Mouse (Mus musculus) erythroblast, embryonic 14.5 days (primary cell): ENCODE measurements around the gene Rxrg.

ENCODE experiments used
- GATA1 ChIP-seq: IDR thresholded peaks from 2 replicates; pipeline ENCODE4 v1.6.1; 2012; ENCODE audit warnings: low read length, inconsistent platforms, mixed read lengths
- TAL1 ChIP-seq: IDR thresholded peaks from 3 replicates; pipeline ENCODE4 v1.6.1; 2012; ENCODE audit warnings: low read length, inconsistent platforms, mixed read lengths

GRCm38 (mm10) chr1:167617131-167617530 is 18.9 kb downstream of the Rxrg start:
- TF ChIP-seq TAL1 (no peak), GATA1 (no peak)
